Mouse (Mus musculus): ENCODE results near the gene Gm21874.
"Not testable (repeated sequence)": the region's sequence is repeated elsewhere in the genome, so short reads cannot be mapped to it uniquely, and the experiment has no call there.

Gm21874 gene

GRCm38 (mm10) chrY:9416048-9416447, at the start of gene Gm21874:
Gene Gm21874, minus strand, starts transcription at chrY:9416148.
- DNase-seq, result not testable (repeated sequence)
